Mouse (Mus musculus): ENCODE results near the gene Cylc2.

Gene Cylc2

GRCm38 (mm10) chr4:51216378-51216777 lies at the start of gene Cylc2:
TSS of gene Cylc2 (plus strand) at chr4:51216678.
- DNase-seq (ENCODE audit: inconsistent ontology term) = no peak

Data from Muller cell, postnatal 12 days (primary cell).